Mouse (Mus musculus): Measurements from ENCODE around the gene Iqsec1.

The Iqsec1 gene

GRCm38 (mm10) chr6:90812072-90812471 is 176.4 kb downstream of the Iqsec1 start:
- no peak for DNase-seq (ENCODE audit: low spot score)

- no peak for DNase-seq (ENCODE audit: low spot score)
These were observed 177.9 kb downstream of the Iqsec1 start for GRCm38 (mm10) chr6:90810576-90810975.

DNA sequence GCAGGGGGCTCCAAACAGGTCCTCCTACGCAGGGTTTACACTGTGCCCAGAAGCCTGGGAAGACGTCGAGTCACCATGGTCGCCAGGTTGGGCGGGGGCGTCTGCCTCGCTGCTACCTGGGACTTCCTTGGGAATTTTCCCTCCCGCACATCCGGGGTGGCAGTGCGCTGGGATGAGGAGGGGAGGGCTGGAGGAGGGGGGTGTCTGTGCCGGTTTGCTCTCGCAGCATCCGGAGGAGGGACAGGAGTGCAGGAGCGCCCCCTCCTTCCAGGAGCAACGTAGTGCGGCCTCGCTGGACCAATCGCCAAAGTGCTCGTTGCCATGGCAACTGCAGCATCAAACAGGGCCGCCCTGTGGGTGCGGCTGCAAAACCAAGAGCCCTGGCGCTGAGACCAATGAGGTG is 178.5 kb downstream of the Iqsec1 start:
- peak; percentile 14 for DNase-seq (ENCODE audit: low spot score)

DNA sequence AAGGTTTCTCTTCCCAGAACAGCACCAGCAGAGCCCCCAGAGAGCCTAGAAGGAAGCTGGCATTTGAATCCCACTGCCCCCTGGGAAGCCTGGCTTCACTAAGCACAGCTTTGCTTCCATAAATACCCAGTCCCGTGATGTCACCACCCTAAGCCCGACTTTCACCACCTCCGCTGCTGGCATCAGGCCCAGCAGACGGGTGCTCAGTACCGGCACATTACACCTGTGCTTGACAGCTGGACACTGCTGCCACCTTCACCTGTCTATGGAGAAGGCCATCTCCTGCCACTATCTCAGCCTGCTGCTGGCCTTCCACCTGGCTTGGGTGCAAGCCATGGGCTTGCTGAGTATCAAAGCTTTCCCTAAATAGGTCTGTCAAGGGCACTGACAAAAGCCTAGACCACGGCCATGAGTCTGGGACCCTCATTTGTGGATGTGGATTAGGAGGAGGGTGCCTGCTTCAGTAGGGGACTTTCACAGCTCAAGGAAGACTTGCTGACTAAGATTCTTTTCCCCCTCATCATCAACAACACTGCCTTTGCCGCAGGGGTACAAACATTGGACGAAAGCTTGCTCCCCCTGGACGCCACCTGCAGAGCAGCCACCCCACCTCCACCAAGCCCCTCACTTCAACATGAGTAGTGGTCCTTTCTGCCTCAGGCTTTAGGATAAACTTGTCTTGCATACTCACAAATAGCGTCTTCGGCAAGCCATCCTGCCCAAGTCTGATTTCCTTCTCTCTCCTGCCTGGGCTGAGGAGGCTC is 179.2 kb downstream of the Iqsec1 start:
- DNase-seq (ENCODE audit: low spot score), result no peak

DNA sequence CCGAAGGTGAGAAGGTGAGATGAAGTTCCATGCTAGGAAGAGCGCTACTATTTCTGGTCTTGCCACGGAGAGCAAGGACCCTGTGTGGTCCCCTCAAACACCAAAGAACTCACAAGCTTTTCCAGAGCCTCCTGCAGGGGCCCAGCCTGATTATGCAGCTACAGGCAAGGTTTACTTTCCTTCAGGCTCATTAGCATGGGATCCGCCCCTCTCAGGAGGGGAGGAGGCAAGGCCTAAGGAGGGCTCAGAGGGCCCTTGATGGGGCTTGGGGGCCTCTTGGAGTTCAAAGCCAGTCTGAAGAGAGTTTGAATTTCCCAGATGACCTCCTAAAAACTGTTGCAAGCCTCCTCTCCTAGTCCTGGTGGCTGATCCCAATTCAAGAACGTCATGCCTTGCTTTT is 179.9 kb downstream of the Iqsec1 start:
- DNase-seq (ENCODE audit: low spot score), result no peak

DNA sequence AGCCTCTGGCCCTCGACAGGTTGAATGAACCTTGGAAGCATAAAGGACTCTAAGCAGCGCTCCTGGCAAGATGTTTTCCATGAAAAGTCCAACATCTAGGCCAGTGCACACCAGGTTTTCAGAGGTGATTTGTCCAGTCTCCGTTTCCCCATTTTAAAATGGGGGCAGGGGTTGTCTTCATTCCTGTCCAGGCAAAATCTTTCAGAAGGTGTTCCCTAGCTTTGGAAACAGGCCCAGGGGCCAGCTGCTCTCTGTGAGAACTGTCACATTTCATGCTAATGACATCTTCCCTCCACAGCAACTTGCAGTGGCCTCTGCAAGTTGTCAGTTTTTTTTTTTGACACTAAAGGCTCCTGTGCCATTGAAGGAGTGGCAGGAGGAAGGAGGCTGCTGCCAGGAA is 180.4 kb downstream of the Iqsec1 start:
- DNase-seq (ENCODE audit: low spot score), result no peak

DNA sequence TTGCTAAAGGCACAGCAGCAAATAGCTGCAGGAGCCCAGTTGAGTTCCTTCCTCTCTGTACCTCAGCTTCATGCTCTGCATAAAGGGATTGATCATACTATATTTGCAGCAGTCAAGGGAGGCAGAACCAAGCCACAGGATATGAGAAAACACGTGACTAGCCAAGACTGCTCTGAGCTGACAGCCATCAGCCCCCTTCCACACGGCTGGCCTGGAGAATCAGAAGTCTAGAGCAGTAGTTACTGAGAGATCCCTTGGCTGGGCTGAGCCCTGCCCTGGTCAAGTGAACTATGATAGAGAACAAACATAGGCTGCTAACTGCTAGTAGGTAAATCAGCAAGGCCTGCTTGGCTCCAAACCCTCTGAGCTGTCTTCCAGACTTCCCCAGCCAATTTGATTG is 180.9 kb downstream of the Iqsec1 start:
- DNase-seq (ENCODE audit: low spot score), result no peak

GRCm38 (mm10) chr6:90806743-90807142 is 181.7 kb downstream of the Iqsec1 start:
- DNase-seq (ENCODE audit: low spot score), result no peak

- DNase-seq (ENCODE audit: low spot score), result no peak
These were observed 183.4 kb downstream of the Iqsec1 start for GRCm38 (mm10) chr6:90805101-90805500.

DNA sequence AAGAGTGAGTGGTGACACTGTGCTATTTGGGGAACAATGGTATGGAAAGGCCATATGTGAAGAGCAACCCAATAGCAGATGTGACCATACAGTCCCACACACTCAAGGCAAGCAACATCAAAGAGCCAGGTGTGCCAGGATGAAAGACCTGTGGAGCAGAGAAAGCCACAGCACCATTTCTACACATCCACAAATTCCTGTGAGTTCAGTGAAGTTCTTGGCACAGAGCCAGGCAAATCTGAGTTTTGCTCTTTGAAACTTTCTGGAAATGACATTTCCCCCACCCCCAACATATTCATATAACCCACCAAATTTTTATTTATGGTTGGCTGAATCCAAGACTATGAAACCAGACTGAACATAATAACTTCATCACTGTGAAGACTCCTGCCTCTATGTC is 183.8 kb downstream of the Iqsec1 start:
- no peak for DNase-seq (ENCODE audit: low spot score)

DNA sequence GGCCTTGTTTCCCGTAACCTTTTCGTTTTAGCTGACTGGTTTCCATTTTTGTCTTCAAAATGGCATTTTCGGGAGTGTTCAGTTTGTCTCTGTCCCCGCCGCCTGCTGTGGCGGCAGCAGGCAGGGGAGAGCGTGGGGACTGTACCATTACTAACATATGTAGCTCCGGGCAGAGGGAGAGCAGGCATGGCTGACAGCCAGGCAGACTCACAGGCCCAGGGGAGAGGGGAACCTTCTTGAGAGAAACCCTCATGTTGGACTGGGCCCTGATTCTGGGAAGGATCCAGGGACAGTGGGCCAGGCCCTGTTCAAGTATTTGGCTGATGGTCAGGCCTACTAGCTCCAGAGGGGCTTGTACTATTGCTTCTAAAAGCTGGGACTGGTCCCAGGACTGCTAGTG is 185.9 kb downstream of the Iqsec1 start:
- no peak for DNase-seq (ENCODE audit: low spot score)

DNA sequence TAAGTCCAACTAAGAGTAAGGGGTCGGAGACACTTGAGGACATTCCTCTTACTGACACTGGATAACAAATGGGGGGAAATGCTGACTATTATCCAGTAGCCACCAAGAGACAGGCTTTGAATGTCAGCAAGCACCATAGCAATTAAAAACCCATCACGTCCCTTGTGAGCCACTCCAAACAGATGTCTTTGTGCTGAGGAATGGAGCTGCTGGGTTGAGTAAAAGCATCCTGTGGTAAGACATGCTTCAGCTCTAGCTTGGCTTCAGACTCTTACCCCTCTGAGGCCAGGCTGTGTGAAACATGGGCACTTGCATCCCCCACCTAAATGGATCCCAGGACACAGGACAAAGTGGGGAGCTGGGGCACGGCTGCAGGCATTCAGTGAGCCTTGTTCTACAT is 186.4 kb downstream of the Iqsec1 start:
- DNase-seq (ENCODE audit: low spot score), result no peak

DNA sequence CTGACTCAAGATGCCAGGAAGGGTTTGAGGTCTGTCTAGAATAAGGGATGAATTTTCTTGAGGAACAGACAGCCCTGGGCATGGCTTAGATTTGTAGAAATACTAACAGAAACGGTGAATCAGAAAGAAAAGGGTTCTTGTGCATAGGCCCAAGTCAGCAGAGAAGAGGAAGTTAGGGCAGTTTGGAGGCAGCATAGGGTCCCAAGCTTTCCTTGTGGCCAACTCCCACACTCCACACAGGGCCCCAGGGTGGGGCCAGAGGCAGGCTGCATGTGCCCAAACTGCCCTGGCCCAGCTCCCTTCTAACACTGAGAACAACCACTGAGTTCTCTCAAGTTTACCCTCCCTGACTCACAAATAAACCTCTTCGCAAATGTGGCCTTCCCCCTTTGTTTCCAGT is 187.7 kb downstream of the Iqsec1 start:
- no peak for DNase-seq (ENCODE audit: low spot score)

DNA sequence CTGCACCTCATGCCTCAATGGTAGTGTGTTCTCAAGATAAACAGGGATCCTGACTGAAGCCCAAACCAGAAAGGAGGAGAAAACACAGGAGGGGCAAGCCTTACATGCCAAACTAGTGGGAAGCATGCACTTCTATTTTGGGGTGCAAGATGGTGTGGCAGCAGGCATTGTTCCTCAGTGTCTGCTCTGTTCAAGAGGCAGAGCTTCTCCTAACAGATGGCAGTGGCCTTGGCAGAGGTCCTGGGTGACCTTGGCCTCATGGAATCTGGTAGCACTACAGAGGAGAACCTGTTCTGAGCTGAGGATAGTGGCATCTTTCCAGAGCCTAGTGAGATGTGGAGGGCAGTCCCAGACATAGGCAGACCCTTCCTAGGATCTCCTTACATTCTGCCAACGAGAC is 189.4 kb downstream of the Iqsec1 start:
- DNase-seq (ENCODE audit: low spot score), result no peak

GRCm38 (mm10) chr6:90798201-90798600 is 190.3 kb downstream of the Iqsec1 start:
- no peak for DNase-seq (ENCODE audit: low spot score)

GRCm38 (mm10) chr6:90796902-90797596 is 191.4 kb downstream of the Iqsec1 start:
- no peak for DNase-seq (ENCODE audit: low spot score)

DNA sequence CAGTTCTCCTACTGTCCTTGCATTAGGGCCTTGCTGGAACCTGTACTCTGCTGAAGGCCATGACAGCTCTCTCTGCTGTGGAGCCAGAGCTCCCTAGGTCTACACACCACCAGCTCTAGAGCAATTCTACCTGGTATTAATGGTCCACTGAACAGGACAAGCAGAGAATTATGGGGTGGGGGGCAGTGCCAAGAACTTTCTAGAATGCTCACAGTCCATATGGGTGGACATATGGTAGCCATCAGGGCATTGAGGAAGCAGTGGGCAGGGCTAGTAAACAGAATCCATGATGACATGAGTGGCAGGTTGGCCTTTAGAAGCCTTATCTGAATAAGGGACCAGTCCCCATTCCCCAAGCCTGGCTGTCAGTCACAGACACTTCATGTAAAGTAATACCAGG is 197.6 kb downstream of the Iqsec1 start:
- DNase-seq (ENCODE audit: low spot score), result no peak

- no peak for DNase-seq (ENCODE audit: low spot score)
These were observed 199.0 kb downstream of the Iqsec1 start for GRCm38 (mm10) chr6:90789520-90789919.

- DNase-seq (ENCODE audit: low spot score), result no peak
These were observed 200.9 kb downstream of the Iqsec1 start for GRCm38 (mm10) chr6:90787587-90787986.

- no peak for DNase-seq (ENCODE audit: low spot score)
These were observed 201.4 kb downstream of the Iqsec1 start for GRCm38 (mm10) chr6:90787036-90787435.

GRCm38 (mm10) chr6:90786589-90786988 is 201.9 kb downstream of the Iqsec1 start:
- DNase-seq (ENCODE audit: low spot score), result no peak

DNA sequence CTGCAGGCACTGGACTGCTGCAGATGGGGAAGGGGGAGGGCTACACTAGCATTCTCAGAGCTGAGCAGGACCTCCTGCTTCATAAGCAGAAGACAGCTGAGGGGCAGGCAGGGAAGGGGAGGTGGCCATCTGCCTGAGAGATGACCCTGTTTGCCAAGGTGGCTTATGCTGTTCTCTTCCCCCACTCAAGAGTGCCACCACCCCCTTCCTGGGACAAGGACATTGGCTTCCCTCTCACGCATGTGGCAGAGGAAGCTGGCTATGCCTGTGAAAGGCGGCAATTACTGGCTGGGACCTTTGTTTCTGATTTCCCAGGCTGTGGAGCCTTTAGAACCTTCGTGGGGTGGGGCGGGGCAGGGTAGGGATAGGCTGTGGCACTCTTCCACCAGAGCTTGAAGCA is 204.5 kb downstream of the Iqsec1 start:
- no peak for DNase-seq (ENCODE audit: low spot score)

GRCm38 (mm10) chr6:90783176-90783575 is 205.3 kb downstream of the Iqsec1 start:
- DNase-seq (ENCODE audit: low spot score), result no peak

Data from ovary, postnatal 10 days (tissue).